Mouse (Mus musculus): ENCODE measurements around the gene Fam173a. TPM values are rescaled to one million over a fixed set of nuclear protein-coding genes. Genes with fewer than 3 reads are reported as not detected.

The Fam173a gene
- polyA plus RNA-seq, 1 experiment from 2014 or later: 105 TPM

DNA sequence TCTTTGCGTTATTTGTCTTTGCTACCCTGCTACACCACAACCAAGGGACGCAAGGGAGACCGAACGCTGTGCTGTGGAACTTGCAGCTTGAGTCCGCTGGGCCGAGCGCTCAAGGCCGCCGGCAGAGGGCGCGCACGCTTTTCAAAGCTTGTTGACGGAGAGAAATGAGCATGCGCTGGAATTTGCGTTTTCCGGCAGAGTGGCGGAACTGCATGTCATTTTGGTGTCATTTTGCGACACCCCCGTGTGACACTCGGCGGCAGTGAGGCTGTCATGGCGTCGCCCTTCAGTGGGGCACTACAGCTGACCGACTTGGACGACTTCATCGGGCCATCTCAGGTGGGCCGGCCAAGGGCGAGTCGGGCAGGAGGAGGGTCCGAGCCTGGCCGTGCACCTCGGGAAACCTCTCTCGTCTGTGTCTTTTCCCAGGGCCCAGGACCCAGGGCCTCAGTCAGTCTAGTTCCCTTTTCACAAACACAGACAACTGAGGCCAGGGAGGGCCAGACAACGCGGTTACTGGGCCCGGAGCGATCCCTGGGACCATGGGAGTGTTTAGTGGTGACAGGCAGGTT, 19.1 kb downstream of the Fam173a start, which contains the start of gene Narfl:
TSS of gene Narfl (plus strand) at position 228 of the 572 bp plus-strand sequence.
- Histone ChIP-seq H3K4me2 (peak within 1 kb of the TSS; percentile 75), H3K36me3 (peaks cover under 1% of the 10 kb centered on the region; the same call in 1 of the 2 replicates), H3K4me3 (peak within 1 kb of the TSS; percentile 69), H3K27ac (0 out of 2 replicates have a peak within 1 kb of the TSS, but pooled peaks have one; percentile 6), H3K27me3 (no peaks in the 10 kb centered on the region), H3K4me1 (peaks cover 8% of the 10 kb centered on the region), H3K9ac (peak within 1 kb of the TSS; percentile 86), H3K9me3 (no peaks in the 10 kb centered on the region)
- peak; percentile 85 for ATAC-seq (ENCODE audit: borderline replicate concordance, extremely low read depth, low FRiP score, low TSS enrichment)
- under 1% methylated on average over 37 of the region's 37 CpGs for WGBS

DNA sequence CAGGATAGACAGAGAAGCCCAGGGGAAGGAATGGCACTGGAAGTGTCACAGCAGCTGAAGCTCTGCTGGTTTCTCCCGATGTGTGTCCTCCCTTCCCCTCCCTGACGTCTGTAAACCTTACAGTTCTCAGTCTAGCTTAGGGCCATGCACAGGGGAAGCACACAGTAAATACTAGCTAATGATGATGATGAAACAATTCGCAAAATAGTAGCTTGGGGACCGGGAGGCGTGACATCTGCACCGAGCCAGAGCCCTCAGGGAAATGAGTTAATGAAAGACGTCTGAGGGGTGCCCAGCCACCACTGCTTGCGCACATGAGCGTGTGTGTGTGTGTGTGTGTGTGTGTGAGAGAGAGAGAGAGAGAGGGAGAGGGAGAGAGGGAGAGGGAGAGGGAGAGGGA, 23.4 kb downstream of the Fam173a start:
- no peak overlapping the region for H3K9ac ChIP-seq
- no peak overlapping the region for H3K4me3 ChIP-seq
- H3K4me2 ChIP-seq: no peak overlapping the region
- H3K27ac ChIP-seq: no peak overlapping the region
- no peaks in the 10 kb centered on the region for H3K27me3 ChIP-seq
- H3K36me3 ChIP-seq: no peaks in the 10 kb centered on the region
- 55% methylated on average over 9 of the region's 9 CpGs for WGBS
- peaks cover 5% of the 10 kb centered on the region for H3K4me1 ChIP-seq
- no peak for ATAC-seq (ENCODE audit: borderline replicate concordance, extremely low read depth, low FRiP score, low TSS enrichment)
- H3K9me3 ChIP-seq: no peaks in the 10 kb centered on the region

DNA sequence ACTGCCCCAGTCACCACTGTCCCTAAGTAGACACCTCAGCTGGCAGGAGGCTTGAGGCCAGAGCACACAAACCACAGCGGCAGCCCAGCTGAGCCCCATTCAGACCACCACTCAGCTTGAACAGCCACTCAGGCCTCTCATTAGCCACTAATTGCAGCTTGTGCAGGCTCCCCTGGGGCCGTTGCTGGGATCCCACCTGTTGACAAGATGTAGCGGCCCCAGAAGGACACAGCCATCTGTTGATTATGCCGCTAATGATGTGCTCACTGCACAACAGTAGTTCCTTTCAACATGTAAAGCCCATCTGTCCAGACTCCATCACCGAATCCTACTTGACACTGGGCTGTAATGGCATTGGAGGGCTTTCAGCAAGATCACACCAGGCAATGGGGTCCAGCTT, 26.8 kb downstream of the Fam173a start:
- H3K9ac ChIP-seq: no peak overlapping the region
- H3K4me3 ChIP-seq: no peak overlapping the region
- H3K27me3 ChIP-seq: no peaks in the 10 kb centered on the region
- WGBS: 56% methylated on average over 5 of the region's 5 CpGs
- H3K4me1 ChIP-seq: no peaks in the 10 kb centered on the region
- no peaks in the 10 kb centered on the region for H3K36me3 ChIP-seq
- no peaks in the 10 kb centered on the region for H3K9me3 ChIP-seq
- H3K27ac ChIP-seq: no peak overlapping the region
- ATAC-seq (ENCODE audit: borderline replicate concordance, extremely low read depth, low FRiP score, low TSS enrichment): no peak
- H3K4me2 ChIP-seq: no peak overlapping the region

DNA sequence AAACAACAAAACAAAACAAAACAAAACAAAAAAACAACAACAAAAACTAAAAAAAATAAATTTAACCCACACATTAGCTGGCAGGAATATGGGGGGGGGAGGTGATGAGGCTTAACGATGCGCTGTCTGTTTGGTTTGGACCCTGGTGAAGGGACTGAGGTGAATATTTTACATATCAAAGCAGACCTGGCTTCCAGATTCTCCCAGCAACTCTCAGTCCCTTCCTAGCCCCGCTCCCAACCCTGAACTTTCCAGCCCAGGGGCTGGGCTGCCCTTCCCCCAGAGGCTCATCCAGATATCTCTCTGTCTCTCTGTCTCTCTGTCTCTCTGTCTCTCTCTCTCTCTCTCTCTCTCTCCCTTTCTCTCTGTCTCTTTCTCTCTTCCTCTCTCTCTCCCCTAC, 30.1 kb downstream of the Fam173a start:
- Histone ChIP-seq H3K4me2 (no peak overlapping the region), H3K36me3 (no peaks in the 10 kb centered on the region), H3K4me3 (no peak overlapping the region), H3K27ac (no peak overlapping the region), H3K27me3 (no peaks in the 10 kb centered on the region), H3K9ac (no peak overlapping the region), H3K4me1 (no peaks in the 10 kb centered on the region), H3K9me3 (no peaks in the 10 kb centered on the region)
- ATAC-seq (ENCODE audit: borderline replicate concordance, extremely low read depth, low FRiP score, low TSS enrichment): no peak
- 33% methylated on average over 3 of the region's 3 CpGs for WGBS

DNA sequence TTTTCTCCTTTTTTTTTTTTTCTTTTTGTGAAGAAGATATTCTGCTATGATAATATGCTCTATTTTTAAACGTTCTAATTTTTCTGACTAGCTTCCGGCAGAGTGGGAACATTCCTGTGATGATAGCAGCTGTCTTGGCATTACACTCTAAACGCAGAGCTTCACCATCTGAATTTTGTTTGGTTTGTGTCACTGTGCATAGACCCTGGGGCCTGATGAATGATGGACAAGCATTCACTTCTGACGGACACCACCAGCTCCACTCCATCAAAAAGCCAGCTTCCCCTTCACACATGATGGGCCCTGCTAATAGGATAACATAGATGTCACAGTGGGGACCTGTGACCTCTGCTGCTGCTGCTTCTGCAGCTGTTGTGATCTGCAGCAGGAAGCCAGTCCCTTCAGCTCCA, 31.1 kb downstream of the Fam173a start:
- 23% methylated on average over 4 of the region's 4 CpGs for WGBS
- no peaks in the 10 kb centered on the region for H3K9me3 ChIP-seq
- no peaks in the 10 kb centered on the region for H3K27me3 ChIP-seq
- H3K4me1 ChIP-seq: 0 out of 2 replicates have a peak, but pooled peaks cover 2% of the 10 kb centered on the region
- no peaks in the 10 kb centered on the region for H3K36me3 ChIP-seq
- no peak overlapping the region for H3K4me2 ChIP-seq
- no peak overlapping the region for H3K4me3 ChIP-seq
- ATAC-seq (ENCODE audit: borderline replicate concordance, extremely low read depth, low FRiP score, low TSS enrichment): no peak
- H3K9ac ChIP-seq: no peak overlapping the region
- no peak overlapping the region for H3K27ac ChIP-seq

DNA sequence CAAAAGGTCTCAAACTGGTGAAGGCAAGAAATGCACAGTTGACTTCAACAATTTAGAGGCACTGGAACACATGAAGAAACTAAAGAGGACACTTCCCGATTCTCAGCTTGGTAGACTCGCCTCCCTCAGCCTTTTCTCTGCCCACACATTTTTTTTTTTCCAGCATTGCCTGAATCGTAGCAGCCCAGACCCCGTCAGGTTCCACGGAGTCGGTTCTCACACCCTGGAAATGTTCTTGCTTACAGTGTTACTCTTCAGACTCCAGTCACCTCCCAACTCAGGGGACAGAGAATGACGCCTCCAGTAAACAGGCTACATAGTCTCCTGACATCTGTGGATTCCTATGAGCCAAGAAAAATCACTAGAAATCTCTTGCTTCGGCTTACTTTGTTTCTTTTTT, 32.6 kb downstream of the Fam173a start:
- Histone ChIP-seq H3K27me3 (no peaks in the 10 kb centered on the region), H3K36me3 (no peaks in the 10 kb centered on the region), H3K4me2 (no peak overlapping the region), H3K27ac (no peak overlapping the region), H3K9ac (no peak overlapping the region), H3K4me1 (peaks cover 16% of the 10 kb centered on the region; the same call in 1 of the 2 replicates), H3K9me3 (no peaks in the 10 kb centered on the region), H3K4me3 (no peak overlapping the region)
- whole genome bisulfite sequencing: 59% methylated on average over 8 of the region's 8 CpGs
- no peak for ATAC-seq (ENCODE audit: borderline replicate concordance, extremely low read depth, low FRiP score, low TSS enrichment)

DNA sequence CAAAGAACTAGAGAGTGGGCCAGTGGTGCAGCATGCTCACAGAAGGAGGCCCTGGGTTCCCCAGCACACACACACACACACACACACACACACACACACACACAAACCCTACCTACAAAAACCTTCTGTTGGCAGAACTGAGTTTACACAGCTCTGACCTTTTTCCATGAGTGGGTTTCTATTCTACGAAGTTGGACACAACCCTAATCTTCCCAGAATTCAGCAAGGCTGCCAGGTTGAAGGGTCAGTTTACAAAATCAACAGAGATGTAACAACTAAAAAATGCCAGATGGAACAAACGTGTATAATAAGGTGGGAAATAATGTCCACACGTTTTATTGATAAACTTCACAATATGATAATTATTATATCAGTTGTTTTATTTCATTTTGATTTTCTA, 35.0 kb downstream of the Fam173a start:
- Histone ChIP-seq H3K4me2 (no peak overlapping the region), H3K4me3 (no peak overlapping the region), H3K9ac (no peak overlapping the region), H3K4me1 (peaks cover 19% of the 10 kb centered on the region; the same call in 1 of the 2 replicates), H3K27me3 (no peaks in the 10 kb centered on the region), H3K36me3 (no peaks in the 10 kb centered on the region), H3K27ac (0 out of 2 replicates have a peak overlapping the region, but pooled peaks have one; percentile 56), H3K9me3 (no peaks in the 10 kb centered on the region)
- 37% methylated on average over 3 of the region's 3 CpGs for WGBS
- no peak for ATAC-seq (ENCODE audit: borderline replicate concordance, extremely low read depth, low FRiP score, low TSS enrichment)

DNA sequence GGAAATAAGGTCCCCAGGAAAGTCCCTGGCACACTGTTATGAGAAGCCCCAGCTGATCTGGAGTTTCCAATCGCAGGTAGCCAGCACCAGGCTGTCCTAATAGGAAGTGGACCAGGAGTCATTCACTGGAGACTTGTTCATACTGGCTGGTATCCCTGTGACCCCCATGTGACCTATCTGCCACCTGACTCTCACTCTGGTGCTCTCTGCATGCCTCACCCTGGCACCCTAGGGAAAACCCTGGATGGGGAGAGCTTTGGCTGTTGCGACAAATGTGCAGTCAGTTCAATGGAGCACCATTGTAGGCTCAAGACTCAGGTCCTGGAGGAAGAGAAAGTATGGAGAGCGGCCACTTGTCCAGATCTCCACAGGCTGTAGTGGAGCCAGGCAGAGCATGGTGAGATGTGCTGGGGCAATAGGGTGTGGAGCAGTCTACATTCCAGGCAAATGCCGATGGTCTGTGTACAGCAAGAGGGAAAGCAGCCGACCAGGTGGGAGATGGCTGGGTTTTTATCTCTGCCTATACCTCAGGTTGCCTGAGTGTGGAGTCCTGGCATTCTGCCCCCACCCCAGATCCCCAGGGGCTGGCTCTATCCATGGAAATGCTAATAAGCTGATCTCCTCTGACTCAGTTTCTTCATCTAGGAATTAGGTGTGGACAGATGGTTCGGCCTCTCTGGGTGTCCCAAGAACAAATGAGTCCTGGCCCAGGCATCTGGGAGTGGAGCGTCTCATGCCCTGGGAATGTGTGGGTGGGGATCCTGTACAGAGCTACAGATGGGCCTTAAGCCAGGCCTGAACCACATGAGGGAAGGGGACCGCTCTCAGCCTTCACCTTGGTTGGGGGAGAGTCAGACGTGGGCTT, 36.1 kb downstream of the Fam173a start:
- Histone ChIP-seq H3K36me3 (no peaks in the 10 kb centered on the region), H3K4me2 (no peak overlapping the region), H3K4me1 (peaks cover 21% of the 10 kb centered on the region), H3K4me3 (no peak overlapping the region), H3K27me3 (no peaks in the 10 kb centered on the region), H3K27ac (peak overlapping the region; percentile 56), H3K9ac (no peak overlapping the region), H3K9me3 (no peaks in the 10 kb centered on the region)
- 62% methylated on average over 9 of the region's 9 CpGs for WGBS
- ATAC-seq (ENCODE audit: borderline replicate concordance, extremely low read depth, low FRiP score, low TSS enrichment): peak; percentile 43; the same call in 1 of the 2 replicates

DNA sequence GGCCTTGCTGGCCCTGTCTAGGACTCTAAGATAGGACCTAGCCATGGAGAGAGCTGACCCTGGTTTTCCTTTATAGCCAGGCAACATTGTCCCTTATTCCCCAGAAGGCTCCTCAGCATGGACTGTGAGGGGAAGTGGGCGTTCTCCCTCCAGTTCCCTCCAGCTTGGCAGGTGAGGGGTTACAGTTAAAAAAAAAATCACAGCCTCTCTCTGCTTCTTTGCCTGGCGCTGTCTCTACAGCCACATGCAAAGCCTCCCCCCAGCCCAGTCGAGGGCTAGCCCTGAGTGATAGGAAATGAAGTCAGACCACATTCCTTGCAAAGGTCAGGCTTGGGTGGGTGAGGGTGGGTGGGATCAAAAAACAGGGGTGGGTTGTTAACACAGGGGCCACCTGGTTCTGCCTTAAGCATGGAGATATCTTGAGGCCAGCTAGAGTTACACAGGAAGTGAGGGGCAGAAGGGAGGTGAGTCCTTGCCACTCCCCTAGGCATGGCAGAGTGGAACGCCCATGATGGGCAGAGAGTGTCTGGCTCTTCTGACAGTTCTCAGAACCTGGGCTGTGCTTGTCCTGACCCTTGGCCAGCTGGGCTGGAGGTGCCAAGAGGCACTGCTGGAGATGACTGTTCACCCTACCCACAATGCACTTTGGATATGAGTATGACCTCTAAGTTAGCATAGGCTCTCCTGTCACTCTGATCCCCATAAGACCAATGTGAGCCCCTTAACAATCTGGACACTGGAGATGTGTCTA, 36.9 kb downstream of the Fam173a start:
- Histone ChIP-seq H3K4me2 (no peak overlapping the region), H3K9ac (no peak overlapping the region), H3K4me3 (no peak overlapping the region), H3K36me3 (no peaks in the 10 kb centered on the region), H3K27me3 (no peaks in the 10 kb centered on the region), H3K4me1 (peaks cover 27% of the 10 kb centered on the region), H3K27ac (peak overlapping the region; percentile 73), H3K9me3 (no peaks in the 10 kb centered on the region)
- peak; percentile 68; the same call in 1 of the 2 replicates for ATAC-seq (ENCODE audit: borderline replicate concordance, extremely low read depth, low FRiP score, low TSS enrichment)
- WGBS: 16% methylated on average over 4 of the region's 4 CpGs

DNA sequence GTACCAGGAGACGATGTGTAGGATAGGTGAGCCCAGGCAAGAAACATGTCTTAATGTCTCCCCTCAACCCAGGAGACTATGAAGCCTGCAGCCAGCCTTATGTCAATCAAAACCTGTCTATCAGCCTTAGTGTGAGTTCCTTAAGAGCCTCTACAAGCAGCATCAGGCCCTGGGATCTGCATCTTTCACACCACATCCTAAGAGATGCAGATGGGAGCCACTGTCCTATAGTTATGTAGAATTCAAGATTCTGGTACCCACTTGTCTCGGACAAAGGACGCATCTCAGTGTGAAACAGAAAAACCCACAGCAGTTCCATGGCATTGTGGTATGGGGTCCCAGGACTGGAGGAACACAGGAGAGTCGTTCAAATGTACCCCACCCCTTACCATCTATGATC, 37.6 kb downstream of the Fam173a start:
- H3K27ac ChIP-seq: peak overlapping the region; percentile 73; the same call in 1 of the 2 replicates
- 63% methylated on average over 4 of the region's 4 CpGs for WGBS
- ATAC-seq (ENCODE audit: borderline replicate concordance, extremely low read depth, low FRiP score, low TSS enrichment): no peak

DNA sequence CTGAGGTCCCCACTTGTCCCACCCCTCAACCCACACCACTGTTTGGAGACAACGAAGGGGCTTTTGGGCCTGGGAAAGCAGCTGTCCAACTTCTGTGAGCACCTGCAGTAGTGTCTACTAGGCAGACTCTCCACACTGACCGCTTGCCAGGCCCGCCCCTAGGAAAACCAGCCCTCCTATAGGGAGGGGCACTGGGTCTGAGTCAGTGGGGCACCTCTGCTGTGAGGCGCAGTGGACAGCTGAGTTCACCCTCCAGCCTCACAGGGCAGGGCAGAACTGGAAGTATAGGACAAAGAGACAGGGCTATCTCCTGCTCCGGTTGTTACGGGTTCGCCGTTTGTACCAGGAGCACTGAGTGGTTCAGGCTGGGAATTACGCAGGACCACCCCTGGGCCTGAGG, 38.5 kb downstream of the Fam173a start, which contains the start of gene Msln:
TSS of gene Msln (minus strand) at position 138 of the 400 bp plus-strand sequence.
- no peak within 1 kb of the TSS for H3K27ac ChIP-seq
- 81% methylated on average over 9 of the region's 9 CpGs for WGBS
- H3K4me3 ChIP-seq: no peak within 1 kb of the TSS
- H3K9me3 ChIP-seq: no peaks in the 10 kb centered on the region
- H3K4me2 ChIP-seq: no peak within 1 kb of the TSS
- H3K4me1 ChIP-seq: peaks cover 27% of the 10 kb centered on the region
- H3K9ac ChIP-seq: no peak within 1 kb of the TSS
- ATAC-seq (ENCODE audit: borderline replicate concordance, extremely low read depth, low FRiP score, low TSS enrichment): no peak
- H3K36me3 ChIP-seq: no peaks in the 10 kb centered on the region
- no peaks in the 10 kb centered on the region for H3K27me3 ChIP-seq

More for the DNA sequence above, 37.6 kb downstream of the Fam173a start:
- Histone ChIP-seq H3K4me2 (no peak overlapping the region), H3K4me1 (peaks cover 27% of the 10 kb centered on the region), H3K4me3 (no peak overlapping the region), H3K36me3 (no peaks in the 10 kb centered on the region), H3K9ac (no peak overlapping the region), H3K9me3 (no peaks in the 10 kb centered on the region), H3K27me3 (no peaks in the 10 kb centered on the region)

Measured in lung, embryonic 15.5 days (tissue).